Mouse (Mus musculus): ENCODE results near the gene Serpina3g.
"Not testable (repeated sequence)": the region's sequence is repeated elsewhere in the genome, so short reads cannot be mapped to it uniquely, and the experiment has no call there.

Gene Serpina3g

DNA sequence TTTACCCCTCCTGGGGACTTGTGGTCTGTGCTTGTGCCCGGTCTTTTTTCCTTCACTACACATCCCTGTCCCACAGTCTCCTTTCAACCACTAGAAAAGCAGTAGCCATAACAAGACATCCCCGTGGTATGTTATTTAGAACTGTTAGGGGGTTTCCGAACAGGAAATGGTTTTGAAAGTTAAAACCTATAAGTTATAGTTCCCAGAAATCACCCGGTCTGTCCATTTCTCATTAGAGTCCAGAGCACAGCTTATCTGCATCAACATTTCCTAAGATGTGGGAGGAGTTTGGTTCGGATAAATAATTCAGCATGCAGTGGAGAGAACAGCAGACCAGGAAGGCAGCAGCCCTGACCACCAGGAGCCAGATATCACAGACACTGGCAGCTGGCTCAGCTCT lies at the start of gene Serpina3g:
TSS of gene Serpina3g (plus strand) at position 331 of the 400 bp plus-strand sequence.
- DNase-seq, result no peak

DNA sequence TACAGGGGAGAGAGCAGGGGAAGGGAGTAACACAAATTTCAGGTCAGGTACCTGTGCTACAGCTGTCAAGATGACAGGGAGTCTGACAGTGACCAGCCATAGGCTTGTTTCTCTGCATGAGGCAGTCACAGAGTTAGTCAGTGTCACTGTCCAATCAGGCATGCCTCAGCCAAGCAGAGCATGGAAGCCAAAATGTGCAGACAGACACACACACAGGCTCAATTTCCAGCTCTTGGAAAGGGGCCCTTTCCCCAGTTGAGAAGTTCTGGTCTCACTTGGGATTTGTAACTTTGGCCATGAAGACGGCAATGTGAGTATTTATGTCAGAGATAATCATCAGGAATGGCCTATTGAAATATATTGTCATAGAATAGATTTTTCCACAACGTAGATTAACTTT lies 46.8 kb upstream of the Serpina3g start:
- no peak for DNase-seq

DNA sequence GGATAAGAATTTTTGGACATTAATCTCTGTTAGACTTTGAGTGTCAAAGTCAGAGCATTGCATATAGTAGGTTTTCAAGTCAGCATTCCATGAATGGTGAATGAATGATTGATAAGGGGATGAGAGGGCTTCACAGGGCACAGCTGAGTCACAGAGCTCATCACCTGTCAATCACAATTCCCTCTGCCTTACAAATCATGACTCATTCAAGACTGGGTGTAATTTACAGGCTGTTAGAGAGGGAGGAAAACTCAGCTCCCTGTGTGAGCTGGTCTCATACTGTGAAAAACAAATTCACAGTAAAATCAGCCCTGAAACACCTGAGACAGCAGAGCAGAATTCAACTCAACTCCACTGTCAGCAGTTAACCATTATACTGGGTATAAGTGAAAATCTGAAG lies 45.2 kb upstream of the Serpina3g start:
- DNase-seq, result no peak

DNA sequence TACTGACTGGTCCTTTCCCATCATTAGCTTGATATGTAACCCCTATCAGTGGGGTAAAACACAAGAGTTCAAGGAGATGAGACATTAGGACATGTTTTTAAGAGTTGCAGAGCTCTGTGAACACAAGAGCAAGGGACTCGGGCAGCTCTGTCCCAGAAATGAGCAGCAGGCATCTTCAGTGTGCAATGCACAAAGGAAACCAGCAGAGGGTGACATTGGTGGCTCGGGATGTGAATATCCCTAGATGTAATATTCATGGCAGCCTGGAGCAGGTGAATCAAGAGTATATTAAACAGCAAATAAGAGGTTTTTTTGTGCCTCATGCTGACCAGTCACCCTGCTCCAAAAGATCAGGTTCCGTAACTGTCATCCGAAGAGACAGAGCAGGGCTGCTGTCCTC lies 26.9 kb upstream of the Serpina3g start:
- DNase-seq, result no peak

DNA sequence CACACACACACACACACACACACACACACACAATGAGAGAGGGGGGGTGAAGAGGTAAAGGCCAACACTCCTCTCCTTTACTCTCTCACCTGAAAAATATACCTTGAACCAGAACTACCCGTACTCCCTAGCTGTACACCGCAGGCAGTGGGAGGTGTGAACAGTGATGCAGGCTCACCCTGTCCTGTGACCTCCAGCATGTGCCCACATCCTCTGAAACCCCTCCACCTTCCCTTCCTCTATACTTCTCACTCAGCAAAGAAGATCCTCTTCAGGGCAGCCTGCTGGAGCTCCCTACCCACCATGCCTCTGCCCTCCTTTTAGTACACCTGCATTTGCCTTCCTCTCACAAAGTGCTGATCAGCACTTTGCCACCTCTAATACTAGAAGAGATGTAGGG lies 26.2 kb upstream of the Serpina3g start:
- DNase-seq, result no peak

DNA sequence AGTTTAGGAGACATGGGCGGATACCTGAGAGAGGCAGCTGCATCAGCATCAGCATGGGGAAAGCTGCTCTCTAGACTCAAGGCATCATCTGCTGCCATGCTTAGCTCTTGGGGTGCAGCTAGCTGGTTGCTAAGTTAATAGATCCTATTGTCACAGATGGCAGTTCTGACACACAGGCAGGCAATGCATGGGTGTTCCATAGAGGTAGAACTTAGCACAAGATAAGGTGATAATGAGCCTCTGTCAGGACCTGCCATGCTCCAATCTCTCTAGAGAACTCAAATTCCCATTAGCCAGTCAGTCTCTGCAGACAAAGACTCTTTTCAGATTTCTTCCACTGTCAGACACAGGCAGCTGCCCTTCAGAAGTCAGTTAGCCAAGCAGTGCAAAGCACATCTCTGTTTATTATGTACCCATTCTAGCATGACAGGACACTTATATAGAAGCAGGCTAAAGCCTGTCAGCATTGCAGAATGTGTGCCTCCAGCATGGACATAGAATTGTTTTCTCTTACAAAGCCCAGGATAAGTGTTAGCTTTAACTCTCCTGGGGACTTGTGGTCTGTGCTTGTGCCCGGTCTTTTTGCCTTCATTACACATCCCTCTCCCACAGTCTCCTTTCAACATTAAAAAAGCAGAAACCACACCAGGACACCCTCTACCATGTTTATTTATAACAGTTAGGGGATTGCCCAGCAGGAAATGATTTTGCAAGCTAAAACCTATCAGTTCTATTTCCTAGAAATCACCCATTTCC lies 22.2 kb upstream of the Serpina3g start:
- DNase-seq, result no peak

DNA sequence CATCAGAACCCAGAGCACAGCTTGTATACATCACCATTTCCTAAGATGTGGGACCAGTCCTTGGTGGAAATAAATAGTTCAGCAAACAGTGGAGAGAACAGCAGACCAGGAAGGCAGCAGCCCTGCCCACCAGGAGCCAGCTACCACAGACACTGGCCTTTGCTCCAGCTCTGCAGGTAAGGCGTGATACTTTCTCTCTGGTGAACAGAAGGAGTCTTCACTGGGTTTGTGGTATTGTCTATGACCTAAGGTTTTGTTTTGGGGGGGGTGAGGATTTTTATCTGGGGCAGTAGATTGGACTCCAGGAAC lies 21.6 kb upstream of the Serpina3g start, which contains the start of gene Serpina3f:
TSS of gene Serpina3f (plus strand) at position 100 of the 309 bp plus-strand sequence.
- no peak for DNase-seq

DNA sequence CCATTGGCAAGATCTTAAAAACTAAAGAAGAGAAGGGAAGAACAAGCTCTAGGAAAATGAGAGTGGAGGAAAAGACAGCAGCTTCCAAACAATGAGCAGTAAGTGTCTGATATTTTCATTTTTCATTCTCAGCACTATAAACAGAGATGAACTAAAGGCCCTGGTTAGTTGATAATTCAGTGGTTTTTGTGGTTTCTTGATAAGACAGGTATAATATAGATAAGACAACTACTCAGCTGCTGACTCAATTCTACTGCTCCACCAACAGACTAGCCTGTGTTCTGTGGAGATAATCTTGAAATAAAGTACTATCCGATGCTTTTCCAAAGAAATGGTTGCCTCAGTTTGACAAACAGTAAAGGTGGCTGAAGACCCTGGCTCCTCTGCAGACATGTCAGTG lies 20.8 kb upstream of the Serpina3g start:
- no peak for DNase-seq

DNA sequence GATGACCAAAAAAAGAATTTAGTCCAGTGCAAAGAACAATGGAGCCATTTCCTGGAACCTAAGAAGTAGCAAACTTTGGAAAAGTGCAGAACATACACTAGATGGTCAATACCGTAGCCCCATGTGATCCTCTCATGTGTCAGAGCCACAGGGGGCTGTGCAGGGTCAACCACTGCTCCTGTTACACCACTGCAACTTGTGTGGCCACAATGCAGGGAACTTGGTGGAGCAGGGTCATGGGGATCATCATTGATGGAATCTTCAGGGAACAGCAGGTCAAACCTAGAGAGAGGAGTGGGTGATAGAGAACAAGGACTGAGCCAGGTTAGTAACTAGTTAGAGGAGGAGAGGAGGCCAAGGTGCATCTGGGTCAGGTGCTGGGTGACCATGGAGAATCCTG lies 14.4 kb upstream of the Serpina3g start:
- DNase-seq, result no peak

DNA sequence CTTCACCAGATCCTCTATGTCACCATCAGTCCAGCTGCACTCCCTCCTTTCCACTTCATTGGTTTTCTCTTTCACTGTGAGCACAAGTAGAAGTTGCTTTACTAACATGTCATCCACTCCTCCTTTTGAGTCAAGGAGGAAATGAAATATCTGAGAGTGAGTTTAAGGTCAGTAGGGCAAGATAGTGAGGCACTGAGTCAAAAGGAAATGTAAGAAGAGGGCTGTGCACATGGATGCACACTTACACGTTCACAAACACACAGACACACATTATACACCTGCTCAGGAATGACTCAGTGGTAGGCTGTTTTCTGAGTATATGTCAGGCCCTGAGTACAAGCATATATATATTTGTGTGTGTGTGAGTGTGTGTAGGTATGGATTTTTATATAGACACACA lies 12.4 kb upstream of the Serpina3g start:
- no peak for DNase-seq

DNA sequence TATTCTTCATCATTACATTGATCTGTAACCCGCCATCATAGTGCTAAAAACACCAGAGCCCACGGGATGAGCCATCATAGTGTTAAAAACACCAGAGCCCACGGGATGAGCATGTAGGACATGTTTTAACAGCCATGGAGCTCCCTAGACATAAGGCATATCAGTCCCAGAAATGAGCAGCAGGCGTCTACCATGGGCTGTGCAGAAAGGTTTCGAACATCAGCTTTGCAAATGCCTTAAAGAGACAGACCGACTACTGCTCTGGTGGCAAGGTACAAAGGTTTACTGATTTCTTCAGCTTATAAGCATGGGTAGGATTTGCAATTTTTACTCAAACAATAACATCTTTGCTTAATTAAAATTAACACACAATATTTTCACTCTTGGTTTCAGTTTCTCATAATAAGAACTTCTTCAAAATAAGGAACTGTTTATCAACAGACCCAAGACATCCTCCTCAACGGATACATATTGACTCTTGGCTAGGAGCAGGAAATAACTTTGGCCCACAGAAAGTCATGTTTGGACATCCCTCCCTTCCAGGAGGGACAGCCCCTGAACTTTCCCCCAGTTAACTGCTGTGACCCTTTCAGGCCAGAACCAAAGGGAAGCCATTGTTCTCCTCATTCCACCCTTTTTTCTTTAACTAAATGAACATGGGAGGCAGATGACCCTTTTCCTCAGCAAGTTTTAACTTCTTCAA lies 11.3 kb upstream of the Serpina3g start:
- no peak for DNase-seq

DNA sequence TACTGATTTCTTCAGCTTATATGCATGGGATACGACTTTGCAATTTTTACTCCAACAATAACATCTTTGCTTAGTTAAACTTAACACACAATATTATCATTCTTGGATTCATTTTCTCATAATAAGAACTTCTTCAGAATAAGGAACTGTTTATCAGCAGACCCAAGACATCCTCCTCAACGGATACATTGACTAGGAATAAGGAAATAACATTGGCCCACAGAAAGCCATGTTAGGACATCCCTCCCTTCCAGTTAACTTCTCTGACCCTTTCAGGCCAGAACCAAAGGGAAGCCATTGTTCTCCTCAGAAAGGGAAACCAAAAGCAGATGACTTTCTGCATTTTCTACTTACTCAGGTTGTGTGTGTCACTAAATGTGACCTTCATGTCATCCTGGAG lies 5.3 kb upstream of the Serpina3g start:
- no peak for DNase-seq

DNA sequence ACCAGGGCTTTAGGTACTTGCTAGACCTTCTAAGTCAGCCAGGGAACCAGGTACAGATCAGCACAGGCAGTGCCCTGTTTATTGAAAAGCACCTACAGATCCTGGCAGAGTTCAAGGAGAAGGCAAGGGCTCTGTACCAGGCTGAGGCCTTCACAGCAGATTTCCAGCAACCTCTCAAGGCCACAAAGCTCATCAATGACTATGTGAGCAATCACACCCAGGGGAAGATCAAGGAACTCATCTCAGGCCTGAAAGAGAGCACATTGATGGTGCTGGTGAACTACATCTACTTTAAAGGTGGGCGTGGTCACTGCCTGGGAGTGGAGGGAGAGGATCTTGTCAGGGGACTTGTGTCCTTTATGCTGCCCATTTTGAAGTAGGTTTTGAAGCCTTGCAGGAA lies 2.0 kb downstream of the Serpina3g start:
- DNase-seq, result not testable (repeated sequence)

DNA sequence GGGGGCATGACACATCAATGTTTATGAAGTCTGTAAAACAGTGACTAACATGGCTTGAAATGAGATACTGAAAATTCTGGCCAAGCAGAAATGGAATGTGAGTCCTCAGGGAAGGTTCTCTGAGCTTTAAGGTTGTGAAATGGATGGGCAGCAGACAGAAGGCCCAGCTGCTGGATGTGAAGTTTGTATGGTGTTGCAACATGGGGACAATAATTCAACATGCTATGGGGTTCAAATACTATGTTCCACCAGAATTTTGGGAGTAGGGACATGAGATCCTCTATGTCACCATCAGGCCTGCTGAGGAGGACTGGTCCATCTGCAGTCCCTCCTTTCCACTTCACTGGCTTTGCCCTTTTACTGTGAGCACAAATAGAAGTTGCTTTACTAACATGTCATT lies 7.3 kb downstream of the Serpina3g start:
- DNase-seq, result no peak

DNA sequence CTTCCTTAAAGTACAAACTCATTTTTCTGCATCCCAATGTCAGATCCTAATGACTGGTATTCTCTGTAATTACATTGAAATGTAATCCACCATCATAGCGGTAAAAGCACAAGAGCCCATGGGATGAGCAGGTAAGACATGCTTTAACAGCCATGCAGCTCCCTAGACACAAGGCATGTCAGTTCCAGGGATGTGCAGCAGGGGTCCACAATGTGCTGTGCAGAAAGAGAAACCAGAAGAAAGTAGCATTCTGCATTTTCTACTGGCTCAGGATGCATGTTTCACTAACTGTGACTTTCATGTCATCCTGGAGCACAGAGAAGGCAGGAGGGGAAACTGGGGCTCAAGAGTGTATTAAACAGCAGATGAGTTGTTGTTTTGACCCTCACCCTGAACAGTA lies 9.0 kb downstream of the Serpina3g start:
- DNase-seq, result peak; percentile 40

DNA sequence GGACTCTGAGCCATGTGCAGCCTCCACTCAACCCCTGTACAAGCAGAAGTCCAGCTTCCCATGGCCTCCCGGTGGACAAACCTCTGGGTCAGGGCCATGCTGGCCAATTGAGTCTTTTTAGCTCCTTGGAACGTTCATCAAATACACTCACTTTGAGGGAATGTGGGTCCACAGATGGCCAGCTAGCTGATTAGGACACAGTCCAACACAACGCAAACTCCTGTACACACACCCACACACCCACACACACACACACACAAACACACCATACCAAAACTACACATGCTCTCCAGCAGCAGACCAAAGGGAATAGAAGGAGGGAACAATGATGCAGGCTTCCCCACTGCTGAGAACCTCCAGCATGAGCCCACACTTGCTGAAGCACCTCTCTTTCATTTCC lies 9.6 kb downstream of the Serpina3g start:
- DNase-seq, result no peak

DNA sequence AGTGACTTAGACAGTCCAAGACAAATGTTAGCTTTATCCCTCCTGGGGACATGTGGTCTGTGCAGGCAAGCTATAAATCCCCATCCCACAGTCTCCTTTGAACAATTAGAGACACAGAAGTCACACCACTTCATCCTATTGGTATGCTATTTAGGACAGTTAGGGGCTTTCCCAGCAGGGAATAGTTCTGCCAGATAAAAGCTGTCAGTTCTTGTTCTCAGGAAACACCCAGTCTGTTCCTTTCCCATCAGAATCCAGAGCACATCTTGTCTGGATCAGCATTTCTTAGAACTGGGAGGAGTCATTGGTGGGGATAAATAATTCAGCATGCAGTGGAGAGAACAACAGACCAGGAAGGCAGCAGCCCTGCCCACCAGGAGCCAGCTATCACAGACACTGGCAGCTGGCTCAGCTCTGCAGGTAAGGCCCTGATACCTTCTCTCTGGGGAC lies 11.5 kb downstream of the Serpina3g start:
- no peak for DNase-seq

DNA sequence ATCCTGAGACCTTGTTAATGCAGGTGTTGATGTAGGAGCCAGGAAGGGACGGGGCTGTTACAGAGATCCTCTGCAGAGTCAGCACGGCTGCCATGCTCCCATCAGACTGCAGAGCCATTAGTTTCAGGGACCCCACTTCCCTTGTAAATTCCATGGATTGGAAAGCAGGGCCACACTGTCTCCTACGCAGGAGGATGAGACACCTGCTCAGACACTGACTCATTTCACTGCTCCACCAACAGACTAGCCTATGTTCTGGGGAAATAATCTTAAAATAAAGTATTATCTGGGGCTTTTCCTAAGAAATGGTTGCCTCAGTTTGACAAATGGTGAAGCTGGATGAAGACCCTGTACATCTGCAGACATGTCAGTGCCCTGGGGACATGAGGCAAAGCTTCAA lies 12.2 kb downstream of the Serpina3g start:
- no peak for DNase-seq

DNA sequence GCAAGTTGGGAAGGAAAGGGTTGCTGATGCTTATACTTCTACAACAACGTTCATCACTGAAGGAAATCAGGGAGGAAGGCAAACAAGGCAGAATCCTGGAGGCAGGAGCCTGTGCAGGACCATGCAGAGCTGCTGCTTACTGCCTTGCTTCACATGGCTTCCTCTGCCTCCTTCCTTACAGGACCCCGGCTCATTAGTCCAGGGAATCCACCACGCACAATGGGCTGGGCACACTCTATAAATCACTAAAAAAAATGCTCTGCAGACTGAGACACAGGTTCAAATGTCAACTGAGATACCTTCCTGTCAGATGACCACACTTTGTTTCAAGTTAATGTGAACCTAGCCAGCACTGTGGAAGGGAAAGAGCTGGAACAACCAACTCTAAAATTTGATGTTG lies 25.0 kb downstream of the Serpina3g start:
- no peak for DNase-seq

DNA sequence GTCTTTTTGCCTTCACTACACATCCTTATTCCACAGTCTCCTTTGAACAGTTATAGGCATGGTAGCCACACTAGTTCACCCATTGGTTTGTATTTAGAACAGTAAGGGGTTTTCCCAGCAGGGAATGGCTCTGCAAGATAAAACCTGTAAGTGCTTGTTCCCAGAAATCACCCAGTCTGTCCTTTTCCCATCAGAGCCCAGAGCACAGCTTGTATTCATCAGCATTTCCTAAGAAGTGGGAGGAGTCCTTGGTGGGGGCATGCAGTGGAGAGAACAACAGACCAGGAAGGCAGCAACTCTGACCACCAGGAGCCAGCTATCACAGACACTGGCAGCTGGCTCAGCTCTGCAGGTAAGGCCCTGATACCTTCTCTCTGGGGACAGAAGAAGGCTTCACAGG lies 26.8 kb downstream of the Serpina3g start, which contains the start of gene Serpina3i:
TSS of gene Serpina3i (plus strand) at position 260 of the 400 bp plus-strand sequence.
- no peak for DNase-seq

DNA sequence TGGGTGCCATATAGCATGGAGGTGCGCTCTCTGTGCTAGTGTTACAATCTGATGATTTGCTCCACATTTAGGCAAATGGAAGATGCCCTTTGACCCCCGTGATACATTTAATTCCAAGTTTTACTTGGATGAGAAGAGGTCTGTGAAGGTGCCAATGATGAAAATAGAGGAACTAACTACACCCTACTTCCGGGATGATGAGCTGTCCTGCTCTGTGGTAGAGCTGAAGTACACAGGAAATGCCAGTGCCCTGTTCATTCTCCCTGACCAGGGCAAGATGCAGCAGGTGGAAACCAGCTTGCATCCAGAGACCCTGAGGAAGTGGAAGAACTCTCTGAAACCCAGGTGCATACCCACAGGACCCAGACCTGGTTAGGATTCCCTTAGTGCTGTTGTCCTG lies 30.3 kb downstream of the Serpina3g start:
- no peak for DNase-seq

DNA sequence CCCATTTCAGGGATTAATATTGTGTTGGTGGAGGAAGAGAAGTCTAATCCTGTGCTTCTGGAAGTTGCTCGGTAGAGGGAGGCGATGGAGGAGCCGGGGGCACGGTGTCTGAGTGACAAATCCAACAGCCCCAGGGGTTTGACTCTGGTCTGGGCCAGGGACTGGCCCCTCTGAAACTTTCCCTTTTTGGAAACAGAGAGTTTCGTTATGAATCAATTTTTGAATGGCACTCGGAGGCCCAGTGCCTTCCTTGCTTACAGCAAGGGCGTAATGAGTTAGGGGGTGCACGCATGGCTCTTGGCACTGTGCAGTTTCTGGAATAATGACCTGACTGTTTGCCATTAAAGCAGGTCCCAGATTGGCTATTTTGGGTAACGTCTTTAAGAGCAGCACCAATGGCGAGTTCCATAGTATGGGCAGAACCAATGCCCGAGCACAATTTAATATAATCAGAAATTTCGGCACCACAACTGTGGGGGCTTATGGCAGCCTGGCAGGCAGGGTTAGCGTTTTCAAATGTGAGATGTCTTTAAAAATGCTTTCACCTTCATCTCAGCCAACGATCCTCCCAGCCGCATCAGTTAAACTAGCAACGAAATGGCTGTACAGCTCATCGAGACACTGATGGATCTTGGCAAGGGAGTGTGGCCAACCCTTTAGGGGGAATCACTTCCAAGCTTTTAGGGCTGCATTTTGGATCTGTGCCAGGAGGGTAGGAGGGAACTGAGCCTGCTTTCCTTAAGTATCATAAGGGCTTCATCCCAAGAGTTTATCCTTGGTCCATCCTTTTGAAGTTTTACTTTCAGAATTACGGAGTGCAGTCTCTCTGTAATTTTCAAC lies 42.4 kb downstream of the Serpina3g start:
- no peak for DNase-seq

DNA sequence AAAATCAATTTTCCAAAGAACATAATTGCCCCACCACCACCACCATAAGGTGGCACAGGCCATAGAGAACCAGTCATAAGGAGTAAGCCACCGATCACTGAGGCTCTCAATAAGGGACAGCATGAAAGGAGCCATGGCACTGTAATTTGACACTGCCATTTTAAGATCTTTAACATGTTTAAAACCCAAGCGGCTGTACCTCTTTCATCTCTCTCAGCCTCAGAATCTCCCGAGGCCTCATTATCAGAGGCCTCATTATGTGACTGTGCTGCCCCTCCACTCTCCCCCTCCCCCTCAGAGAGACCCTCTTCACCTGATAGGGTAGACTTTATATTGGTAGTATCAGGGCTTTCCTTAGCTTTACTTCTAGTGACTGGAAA lies 43.0 kb downstream of the Serpina3g start:
- DNase-seq, result no peak

DNA sequence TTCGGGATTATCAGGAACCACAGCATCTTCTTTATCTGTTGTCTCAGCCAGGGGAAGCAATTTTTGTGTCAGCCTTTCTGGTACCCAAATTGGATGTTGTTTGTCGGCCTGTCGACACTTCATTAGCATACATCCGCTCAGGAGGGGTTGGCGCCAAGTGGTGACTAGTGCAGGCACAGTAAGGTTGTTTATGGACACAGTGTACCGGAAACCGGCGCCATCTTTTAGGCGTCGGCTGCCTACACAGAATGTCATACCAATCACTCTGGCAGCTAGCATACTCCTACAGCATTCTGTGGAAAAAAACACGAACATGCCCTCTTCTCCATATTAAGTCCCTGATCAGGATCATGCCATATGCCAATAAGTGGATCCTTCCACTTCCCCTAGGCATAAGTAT lies 47.3 kb downstream of the Serpina3g start:
- DNase-seq, result no peak

Data from right cerebral cortex, postnatal 4 days (tissue).